Mouse (Mus musculus): ENCODE data around the gene Slc9b2. TPM values are rescaled to one million over a fixed set of nuclear protein-coding genes. Genes with fewer than 3 reads are reported as not detected.

Gene Slc9b2
- polyA plus RNA-seq, 1 experiment, result 0.05 TPM

DNA sequence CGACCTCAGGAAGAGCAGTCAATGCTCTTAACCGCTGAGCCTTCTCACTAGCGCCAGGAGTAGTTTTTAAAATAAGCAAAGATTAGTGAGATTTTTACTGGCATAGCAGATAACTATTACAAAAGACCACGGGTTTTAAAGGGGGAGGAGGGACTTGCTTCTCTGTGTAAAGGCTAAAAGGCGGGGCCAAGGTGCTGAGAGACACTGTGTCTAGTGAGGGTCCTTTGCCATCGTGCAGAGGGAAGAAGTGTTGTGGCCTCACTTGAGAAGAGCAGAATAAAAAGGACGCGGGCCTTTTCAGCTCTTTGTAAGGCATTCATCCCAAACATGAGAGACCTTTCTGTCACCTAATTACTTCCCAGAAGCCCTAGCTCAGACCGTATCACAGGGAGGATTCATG, 2.9 kb upstream of the Slc9b2 start:
- TF ChIP-seq CTCF (IDR thresholded peaks at IDR 0.05; ENCODE audit: extremely low read depth, insufficient read depth, insufficient read length, insufficient replicate concordance) (no peak), POLR2A (IDR thresholded peaks at IDR 0.05; ENCODE audit: low read depth, low read length) (no peak)
- Histone ChIP-seq H3K4me3 (ENCODE audit: extremely low read depth, insufficient read depth, insufficient read length) (no peak overlapping the region), H3K27ac (ENCODE audit: insufficient read depth, low read length) (no peak overlapping the region), H3K27me3 (ENCODE audit: control insufficient read depth, insufficient read depth, low read length) (no peaks in the 10 kb centered on the region), H3K36me3 (ENCODE audit: control insufficient read depth, insufficient read depth, low read length) (no peaks in the 10 kb centered on the region), H3K4me1 (ENCODE audit: control insufficient read depth, insufficient read depth, insufficient read length) (peaks cover 6% of the 10 kb centered on the region; the same call in 1 of the 2 replicates)
- 74% methylated on average over 9 of the region's 9 CpGs for WGBS
- no peak for DNase-seq (ENCODE audit: low read depth in 1 of 2, low spot score in 2 of 2)

DNA sequence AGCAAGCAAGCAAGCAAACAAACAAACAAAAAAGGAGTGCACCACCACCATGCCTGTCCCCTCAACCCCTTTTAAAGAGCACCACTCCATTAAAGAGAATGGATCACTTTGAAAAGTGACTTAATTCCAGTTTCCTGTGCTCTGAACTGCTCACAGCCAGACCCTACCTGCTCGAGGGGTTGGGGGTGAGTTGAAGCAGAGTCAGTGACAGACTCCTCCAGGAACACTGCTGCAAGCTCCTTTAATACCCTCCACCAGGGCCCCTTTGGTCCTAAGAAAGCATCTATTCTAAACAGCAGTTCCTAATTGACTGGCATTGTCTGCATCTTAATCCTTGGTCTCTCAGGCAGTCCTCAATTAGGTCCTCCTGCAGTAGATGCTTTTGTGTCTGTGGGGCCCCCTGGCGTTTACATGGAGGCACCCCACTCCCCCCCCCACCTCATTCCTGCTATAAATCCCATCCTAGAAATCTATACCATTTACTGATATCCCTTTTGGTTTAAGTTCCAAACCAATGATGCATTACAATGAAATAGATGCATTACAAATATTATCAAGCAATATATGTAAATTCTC, 5.5 kb downstream of the Slc9b2 start:
- Histone ChIP-seq H3K36me3 (ENCODE audit: control insufficient read depth, insufficient read depth, low read length) (no peaks in the 10 kb centered on the region), H3K4me3 (ENCODE audit: extremely low read depth, insufficient read depth, insufficient read length) (no peak overlapping the region), H3K27me3 (ENCODE audit: control insufficient read depth, insufficient read depth, low read length) (no peaks in the 10 kb centered on the region), H3K27ac (ENCODE audit: insufficient read depth, low read length) (no peak overlapping the region), H3K4me1 (ENCODE audit: control insufficient read depth, insufficient read depth, insufficient read length) (no peaks in the 10 kb centered on the region)
- DNase-seq (ENCODE audit: low read depth in 1 of 2, low spot score in 2 of 2), result no peak
- WGBS, result 63% methylated on average over 2 of the region's 2 CpGs
- TF ChIP-seq POLR2A (IDR thresholded peaks at IDR 0.05; ENCODE audit: low read depth, low read length) (no peak), CTCF (IDR thresholded peaks at IDR 0.05; ENCODE audit: extremely low read depth, insufficient read depth, insufficient read length, insufficient replicate concordance) (no peak)

DNA sequence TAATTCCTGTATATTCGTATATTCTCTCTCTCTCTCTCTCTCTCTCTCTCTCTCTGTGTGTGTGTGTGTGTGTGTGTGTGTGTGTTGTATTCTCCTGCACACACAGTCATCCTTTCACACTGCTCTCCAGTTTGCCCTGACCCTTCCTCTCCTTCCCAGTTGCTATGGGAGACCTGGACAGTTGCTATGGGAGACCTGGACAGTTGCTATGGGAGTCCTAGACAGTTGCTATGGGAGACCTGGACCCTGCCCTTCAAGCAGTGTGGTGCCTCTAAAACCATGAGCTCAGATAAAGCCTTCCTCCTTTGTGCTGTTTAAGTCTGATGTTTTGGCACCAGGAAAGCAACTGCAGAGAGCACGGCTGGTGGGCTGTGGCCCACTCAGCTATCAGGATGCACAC, 6.2 kb downstream of the Slc9b2 start:
- Histone ChIP-seq H3K27me3 (ENCODE audit: control insufficient read depth, insufficient read depth, low read length) (no peaks in the 10 kb centered on the region), H3K36me3 (ENCODE audit: control insufficient read depth, insufficient read depth, low read length) (no peaks in the 10 kb centered on the region), H3K4me3 (ENCODE audit: extremely low read depth, insufficient read depth, insufficient read length) (no peak overlapping the region), H3K4me1 (ENCODE audit: control insufficient read depth, insufficient read depth, insufficient read length) (no peaks in the 10 kb centered on the region), H3K27ac (ENCODE audit: insufficient read depth, low read length) (no peak overlapping the region)
- WGBS, result 74% methylated on average over 2 of the region's 2 CpGs
- DNase-seq (ENCODE audit: low read depth in 1 of 2, low spot score in 2 of 2), result no peak
- TF ChIP-seq CTCF (IDR thresholded peaks at IDR 0.05; ENCODE audit: extremely low read depth, insufficient read depth, insufficient read length, insufficient replicate concordance), result no peak
- TF ChIP-seq POLR2A (IDR thresholded peaks at IDR 0.05; ENCODE audit: low read depth, low read length), result no peak

DNA sequence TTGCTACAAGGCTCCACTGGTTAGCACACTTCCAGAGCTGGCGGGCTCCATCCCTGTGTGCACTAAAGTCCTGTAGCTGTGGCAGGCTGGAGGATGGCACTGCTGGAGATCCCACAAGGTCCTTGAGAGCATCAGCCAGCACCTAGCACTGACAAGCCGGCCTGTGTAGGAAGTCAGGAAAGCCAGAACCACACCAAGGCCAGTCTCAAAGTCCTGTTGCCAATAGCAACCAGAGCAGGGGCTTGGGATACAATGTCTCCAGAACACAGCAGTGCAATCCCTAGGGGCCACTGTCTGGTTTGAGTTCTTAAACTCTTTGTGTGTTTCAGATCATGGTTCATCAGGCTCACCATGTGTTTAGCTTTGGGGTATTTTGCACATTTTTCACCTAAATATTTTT, 7.3 kb downstream of the Slc9b2 start:
- H3K27ac ChIP-seq (ENCODE audit: insufficient read depth, low read length), result no peak overlapping the region
- DNase-seq (ENCODE audit: low read depth in 1 of 2, low spot score in 2 of 2), result no peak
- H3K36me3 ChIP-seq (ENCODE audit: control insufficient read depth, insufficient read depth, low read length), result no peaks in the 10 kb centered on the region
- 68% methylated on average over 2 of the region's 2 CpGs for WGBS
- no peak overlapping the region for H3K4me3 ChIP-seq (ENCODE audit: extremely low read depth, insufficient read depth, insufficient read length)
- TF ChIP-seq CTCF (IDR thresholded peaks at IDR 0.05; ENCODE audit: extremely low read depth, insufficient read depth, insufficient read length, insufficient replicate concordance) (no peak), POLR2A (IDR thresholded peaks at IDR 0.05; ENCODE audit: low read depth, low read length) (no peak)
- no peaks in the 10 kb centered on the region for H3K4me1 ChIP-seq (ENCODE audit: control insufficient read depth, insufficient read depth, insufficient read length)
- H3K27me3 ChIP-seq (ENCODE audit: control insufficient read depth, insufficient read depth, low read length), result no peaks in the 10 kb centered on the region

DNA sequence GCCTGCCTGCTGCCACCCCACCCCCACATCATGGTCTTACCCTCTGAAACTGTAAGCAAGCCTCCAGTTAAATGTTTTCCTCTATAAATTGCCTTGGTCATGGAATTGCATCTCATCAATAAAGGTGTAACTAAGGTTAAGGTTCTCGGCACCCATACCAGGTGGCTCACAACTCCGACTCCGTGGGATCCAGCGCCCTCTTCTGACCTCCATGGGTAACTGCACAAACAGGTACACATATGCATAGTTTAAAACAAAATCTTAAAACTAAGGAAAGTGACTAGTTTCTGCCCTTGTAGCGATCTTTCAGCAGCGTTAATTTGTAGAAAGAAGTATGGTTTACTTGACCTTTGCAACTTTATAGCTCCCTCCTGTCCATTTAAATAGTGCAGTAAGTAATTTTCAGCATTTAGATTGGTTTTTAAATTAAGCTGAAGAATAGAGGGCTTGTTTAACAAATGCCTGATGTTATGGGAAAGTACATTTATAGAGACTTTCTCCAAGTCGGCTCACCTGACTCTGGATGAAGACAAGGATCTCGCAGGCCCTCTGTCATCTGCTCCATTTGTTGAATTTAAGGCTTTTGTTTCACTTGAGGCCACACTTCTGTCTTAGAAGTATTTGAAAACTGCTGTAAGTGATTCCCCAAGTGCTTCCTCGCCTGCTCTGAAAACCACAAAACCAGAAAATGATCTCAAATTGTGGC, 8.4 kb downstream of the Slc9b2 start:
- DNase-seq (ENCODE audit: low read depth in 1 of 2, low spot score in 2 of 2), result no peak
- Histone ChIP-seq H3K27me3 (ENCODE audit: control insufficient read depth, insufficient read depth, low read length) (no peaks in the 10 kb centered on the region), H3K27ac (ENCODE audit: insufficient read depth, low read length) (no peak overlapping the region), H3K36me3 (ENCODE audit: control insufficient read depth, insufficient read depth, low read length) (no peaks in the 10 kb centered on the region), H3K4me1 (ENCODE audit: control insufficient read depth, insufficient read depth, insufficient read length) (no peaks in the 10 kb centered on the region), H3K4me3 (ENCODE audit: extremely low read depth, insufficient read depth, insufficient read length) (no peak overlapping the region)
- TF ChIP-seq POLR2A (IDR thresholded peaks at IDR 0.05; ENCODE audit: low read depth, low read length) (no peak), CTCF (IDR thresholded peaks at IDR 0.05; ENCODE audit: extremely low read depth, insufficient read depth, insufficient read length, insufficient replicate concordance) (no peak)
- 89% methylated on average over 9 of the region's 9 CpGs for WGBS

DNA sequence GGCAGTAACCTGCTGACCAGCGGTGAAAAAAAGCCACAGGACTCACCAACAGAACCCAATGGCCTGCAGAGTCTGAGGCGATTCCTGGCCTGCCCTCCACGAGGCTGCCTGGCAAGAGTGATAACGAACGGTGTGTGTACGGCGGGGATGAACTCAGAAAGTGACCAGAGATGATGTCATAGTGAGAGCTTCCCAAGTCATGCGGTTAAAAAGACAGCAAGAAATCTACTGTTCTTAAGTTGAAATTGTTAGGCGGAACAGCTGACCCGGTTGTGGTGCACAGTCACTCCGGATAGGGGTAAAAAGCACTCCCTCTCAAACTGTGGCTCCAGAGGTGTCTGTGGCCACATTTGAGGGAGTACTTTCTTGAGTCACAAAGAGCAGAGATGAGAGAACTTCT, 10.8 kb downstream of the Slc9b2 start:
- Histone ChIP-seq H3K27ac (ENCODE audit: insufficient read depth, low read length) (no peak overlapping the region), H3K4me3 (ENCODE audit: extremely low read depth, insufficient read depth, insufficient read length) (no peak overlapping the region), H3K36me3 (ENCODE audit: control insufficient read depth, insufficient read depth, low read length) (no peaks in the 10 kb centered on the region), H3K27me3 (ENCODE audit: control insufficient read depth, insufficient read depth, low read length) (no peaks in the 10 kb centered on the region), H3K4me1 (ENCODE audit: control insufficient read depth, insufficient read depth, insufficient read length) (no peaks in the 10 kb centered on the region)
- TF ChIP-seq POLR2A (IDR thresholded peaks at IDR 0.05; ENCODE audit: low read depth, low read length) (no peak), CTCF (IDR thresholded peaks at IDR 0.05; ENCODE audit: extremely low read depth, insufficient read depth, insufficient read length, insufficient replicate concordance) (no peak)
- no peak for DNase-seq (ENCODE audit: low read depth in 1 of 2, low spot score in 2 of 2)
- 93% methylated on average over 11 of the region's 11 CpGs for WGBS

DNA sequence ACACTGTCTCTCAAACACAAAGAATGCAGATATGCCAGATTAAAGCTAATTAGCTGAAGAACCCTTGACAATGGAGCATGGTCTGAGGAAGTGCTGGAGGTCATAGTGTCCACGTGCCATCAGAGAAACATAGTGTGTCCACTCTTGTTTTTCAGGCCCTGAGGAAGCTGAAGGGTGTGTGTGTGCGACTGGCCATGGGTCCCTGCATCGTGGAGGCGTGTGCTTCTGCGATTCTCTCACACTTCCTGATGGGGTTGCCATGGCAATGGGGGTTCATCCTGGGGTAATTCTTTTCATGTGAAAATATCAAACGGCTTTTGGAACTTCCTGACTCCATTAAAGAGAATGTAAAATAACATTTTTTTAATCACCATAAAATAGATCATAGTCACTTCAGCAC, 16.9 kb downstream of the Slc9b2 start:
- no peaks in the 10 kb centered on the region for H3K36me3 ChIP-seq (ENCODE audit: control insufficient read depth, insufficient read depth, low read length)
- H3K4me3 ChIP-seq (ENCODE audit: extremely low read depth, insufficient read depth, insufficient read length), result no peak overlapping the region
- WGBS, result 31% methylated on average over 6 of the region's 6 CpGs
- DNase-seq (ENCODE audit: low read depth in 1 of 2, low spot score in 2 of 2), result no peak
- no peak overlapping the region for H3K27ac ChIP-seq (ENCODE audit: insufficient read depth, low read length)
- no peaks in the 10 kb centered on the region for H3K4me1 ChIP-seq (ENCODE audit: control insufficient read depth, insufficient read depth, insufficient read length)
- TF ChIP-seq POLR2A (IDR thresholded peaks at IDR 0.05; ENCODE audit: low read depth, low read length), result no peak
- no peak for TF ChIP-seq CTCF (IDR thresholded peaks at IDR 0.05; ENCODE audit: extremely low read depth, insufficient read depth, insufficient read length, insufficient replicate concordance)
- H3K27me3 ChIP-seq (ENCODE audit: control insufficient read depth, insufficient read depth, low read length), result no peaks in the 10 kb centered on the region

All from spleen, adult 2 months (tissue).